Mouse (Mus musculus) testis, adult 2 months (tissue): ENCODE results near the gene Prkag2. TPM values are rescaled to one million over a fixed set of nuclear protein-coding genes. Genes with fewer than 3 reads are reported as not detected.
"Not testable (repeated sequence)": the region's sequence is repeated elsewhere in the genome, so short reads cannot be mapped to it uniquely, and the experiment has no call there.

Source experiments
- H3K27ac ChIP-seq: fragments of 200-500 bp; 2 replicates; pipeline ENCODE4 v1.5.1; 2012; ENCODE audit warnings: low read depth, low read length; ENCODE audit not compliant: control insufficient read depth, insufficient read depth
- H3K27me3 ChIP-seq: fragments of 200-500 bp; 2 replicates; pipeline ENCODE4 v1.6.1; 2012; ENCODE audit warnings: mild to moderate bottlenecking, low read length, moderate library complexity; ENCODE audit not compliant: control insufficient read depth, insufficient read depth
- H3K36me3 ChIP-seq: fragments of 200-500 bp; 2 replicates; pipeline ENCODE4 v1.6.1; 2012; ENCODE audit warnings: mild to moderate bottlenecking, low read length; ENCODE audit not compliant: control insufficient read depth, insufficient read depth
- H3K4me1 ChIP-seq: fragments of 200-500 bp; 2 replicates; pipeline ENCODE4 v1.6.1; 2012; ENCODE audit warnings: low read length; ENCODE audit not compliant: control insufficient read depth, insufficient read depth
- H3K4me3 ChIP-seq: fragments of 200-500 bp; 2 replicates; pipeline ENCODE4 v1.5.1; 2012; ENCODE audit warnings: low read depth, mild to moderate bottlenecking, low read length, moderate library complexity, mixed read lengths; ENCODE audit not compliant: control insufficient read depth
- CTCF ChIP-seq: fragments of 200-500 bp; IDR thresholded peaks from 2 replicates; pipeline ENCODE4 v1.5.1; 2012; ENCODE audit warnings: low read depth, mild to moderate bottlenecking, inconsistent platforms, low read length, moderate library complexity; ENCODE audit not compliant: control insufficient read depth, insufficient read depth, insufficient replicate concordance
- POLR2A ChIP-seq: fragments of 200-500 bp; IDR thresholded peaks from 2 replicates; pipeline ENCODE4 v1.6.1; 2012; ENCODE audit warnings: low read depth, mild to moderate bottlenecking, inconsistent platforms, low read length, moderate library complexity; ENCODE audit not compliant: control insufficient read depth
- polyA plus RNA-seq: library from polyadenylated mRNA; depleted of rRNA; stranded (reverse); fragments of >200 nt; gene quantifications from 2 replicates; pipeline ENCODE4 v1.2.3, GENCODE M21; 2012

The Prkag2 gene
- polyA plus RNA-seq, 1 experiment, result 149 TPM

- TF ChIP-seq CTCF (no peak), POLR2A (no peak)
- no peak overlapping the region for H3K27ac ChIP-seq
- H3K4me1 ChIP-seq, result peaks cover 2% of the 10 kb centered on the region; the same call in 1 of the 2 replicates
- H3K27me3 ChIP-seq, result no peaks in the 10 kb centered on the region
- no peaks in the 10 kb centered on the region for H3K36me3 ChIP-seq
- no peak overlapping the region for H3K4me3 ChIP-seq
These were observed 272.0 kb downstream of the Prkag2 start for GRCm38 (mm10) chr5:24828446-24828845.

DNA sequence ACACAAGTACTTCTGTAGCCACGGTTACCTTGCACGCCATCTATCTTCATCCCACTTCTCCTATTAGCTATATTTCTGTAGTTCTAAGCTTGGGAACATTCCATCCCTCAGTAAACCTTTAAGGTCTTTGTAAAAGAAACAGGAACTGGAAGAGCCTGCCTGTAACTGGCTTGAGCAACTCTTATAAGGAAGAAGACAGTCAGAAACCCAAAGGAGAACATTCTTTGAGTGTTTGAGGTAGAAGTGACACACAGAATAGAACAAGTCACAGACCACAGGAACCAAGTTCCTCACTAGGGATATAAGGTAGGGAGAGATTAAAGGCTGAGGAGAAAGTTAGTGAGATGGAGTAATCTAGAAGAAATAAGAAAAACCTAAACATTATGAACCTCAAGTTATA, 273.3 kb downstream of the Prkag2 start:
- Histone ChIP-seq H3K4me3 (no peak overlapping the region), H3K27me3 (no peaks in the 10 kb centered on the region), H3K27ac (no peak overlapping the region), H3K36me3 (no peaks in the 10 kb centered on the region), H3K4me1 (peaks cover 2% of the 10 kb centered on the region; the same call in 1 of the 2 replicates)
- TF ChIP-seq POLR2A (no peak), CTCF (no peak)

DNA sequence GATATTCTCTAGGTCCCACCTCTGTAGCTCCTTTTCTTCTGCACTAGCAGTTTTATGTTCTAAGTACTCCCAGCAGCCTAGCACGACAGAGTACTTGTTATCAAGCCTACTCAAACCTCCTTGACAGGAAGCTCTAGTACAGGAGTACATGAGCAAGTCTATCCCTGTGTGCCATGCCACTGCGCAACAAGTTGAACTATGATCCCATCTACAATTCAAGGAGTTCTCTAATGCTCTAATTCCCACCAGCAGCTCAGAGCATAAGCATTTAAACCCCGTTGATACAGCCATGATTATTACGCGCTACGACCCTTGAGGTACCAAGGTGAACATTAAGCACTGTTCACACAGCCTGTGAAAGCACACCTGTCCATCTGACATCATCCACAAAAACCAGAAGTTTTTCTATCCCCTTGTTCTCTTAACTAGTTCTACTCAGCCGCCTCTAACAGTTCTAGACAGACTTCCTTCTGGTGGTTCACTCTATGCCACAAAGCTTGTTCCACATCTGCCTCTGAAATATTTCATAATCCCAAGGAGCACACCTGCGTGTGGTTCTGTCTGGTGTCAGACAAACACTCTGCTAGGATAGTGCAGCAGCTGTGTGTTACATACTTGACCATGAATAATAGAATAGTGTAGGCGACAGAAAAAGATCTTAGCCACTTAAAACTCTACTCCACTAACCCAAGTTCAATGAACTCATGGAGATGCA, 274.2 kb downstream of the Prkag2 start:
- TF ChIP-seq POLR2A (no peak), CTCF (no peak)
- H3K4me3 ChIP-seq, result no peak overlapping the region
- no peaks in the 10 kb centered on the region for H3K27me3 ChIP-seq
- no peaks in the 10 kb centered on the region; the same call in 1 of the 2 replicates for H3K36me3 ChIP-seq
- H3K4me1 ChIP-seq, result peaks cover 4% of the 10 kb centered on the region; the same call in 1 of the 2 replicates
- H3K27ac ChIP-seq, result no peak overlapping the region

- H3K4me3 ChIP-seq, result no peak overlapping the region
- no peaks in the 10 kb centered on the region for H3K27me3 ChIP-seq
- no peak overlapping the region for H3K27ac ChIP-seq
- TF ChIP-seq POLR2A (no peak), CTCF (no peak)
- no peaks in the 10 kb centered on the region; the same call in 1 of the 2 replicates for H3K36me3 ChIP-seq
- H3K4me1 ChIP-seq, result peaks cover 4% of the 10 kb centered on the region; the same call in 1 of the 2 replicates
These were observed 274.9 kb downstream of the Prkag2 start for GRCm38 (mm10) chr5:24825365-24826055.

GRCm38 (mm10) chr5:24823864-24824405, 276.5 kb downstream of the Prkag2 start:
- Histone ChIP-seq H3K36me3 (no peaks in the 10 kb centered on the region; the same call in 1 of the 2 replicates), H3K27ac (no peak overlapping the region), H3K27me3 (no peaks in the 10 kb centered on the region), H3K4me1 (peaks cover 4% of the 10 kb centered on the region; the same call in 1 of the 2 replicates), H3K4me3 (no peak overlapping the region)
- TF ChIP-seq CTCF (no peak), POLR2A (no peak)

GRCm38 (mm10) chr5:24822781-24823180, 277.7 kb downstream of the Prkag2 start:
- H3K4me3 ChIP-seq, result no peak overlapping the region
- H3K27me3 ChIP-seq, result no peaks in the 10 kb centered on the region
- H3K27ac ChIP-seq, result no peak overlapping the region
- TF ChIP-seq CTCF (no peak), POLR2A (no peak)
- no peaks in the 10 kb centered on the region; the same call in 1 of the 2 replicates for H3K36me3 ChIP-seq
- peaks cover 4% of the 10 kb centered on the region; the same call in 1 of the 2 replicates for H3K4me1 ChIP-seq

- not testable (repeated sequence) for H3K4me1 ChIP-seq, H3K27ac ChIP-seq, H3K4me3 ChIP-seq, H3K36me3 ChIP-seq, H3K27me3 ChIP-seq
These were observed 278.2 kb downstream of the Prkag2 start for GRCm38 (mm10) chr5:24822231-24822630.
